Mouse (Mus musculus) erythroblast, embryonic 14.5 days (primary cell): ENCODE measurements around the gene Bhlhb9.

ENCODE experiments used
- GATA1 ChIP-seq: IDR thresholded peaks from 2 replicates; pipeline ENCODE4 v1.6.1; 2012; ENCODE audit warnings: low read length, inconsistent platforms, mixed read lengths
- TAL1 ChIP-seq: IDR thresholded peaks from 3 replicates; pipeline ENCODE4 v1.6.1; 2012; ENCODE audit warnings: low read length, inconsistent platforms, mixed read lengths

GRCm38 (mm10) chrX:135925911-135926310 is 128.5 kb downstream of the Bhlhb9 start:
- TF ChIP-seq TAL1 (no peak), GATA1 (no peak)
